Mouse (Mus musculus) E14TG2a.4 (cell line): ENCODE data around the gene Ncoa7.

Experiments used
- CTCF ChIP-seq: conservative IDR thresholded peaks from 2 replicates; pipeline ENCODE4 v1.5.1; 2014; ENCODE audit warnings: low read length
- NANOG ChIP-seq: IDR thresholded peaks from 2 replicates; pipeline ENCODE4 v1.6.1; 2014; ENCODE audit warnings: borderline replicate concordance, low read length, mixed read lengths
- POU5F1 ChIP-seq: IDR thresholded peaks from 2 replicates; pipeline ENCODE4 v1.6.1; 2014; ENCODE audit warnings: low read length, borderline replicate concordance

GRCm38 (mm10) chr10:30825049-30825448, 21.9 kb upstream of the Ncoa7 start:
- TF ChIP-seq CTCF (0 out of 2 replicates have a peak, but pooled peaks have one; percentile 3), NANOG (no peak), POU5F1 (no peak)
